Mouse (Mus musculus): ENCODE data around the gene Enox1. TPM values are rescaled to one million over a fixed set of nuclear protein-coding genes. Genes with fewer than 3 reads are reported as not detected.

The Enox1 gene
- total and polyA plus RNA-seq, 3 experiments, result not detected

DNA sequence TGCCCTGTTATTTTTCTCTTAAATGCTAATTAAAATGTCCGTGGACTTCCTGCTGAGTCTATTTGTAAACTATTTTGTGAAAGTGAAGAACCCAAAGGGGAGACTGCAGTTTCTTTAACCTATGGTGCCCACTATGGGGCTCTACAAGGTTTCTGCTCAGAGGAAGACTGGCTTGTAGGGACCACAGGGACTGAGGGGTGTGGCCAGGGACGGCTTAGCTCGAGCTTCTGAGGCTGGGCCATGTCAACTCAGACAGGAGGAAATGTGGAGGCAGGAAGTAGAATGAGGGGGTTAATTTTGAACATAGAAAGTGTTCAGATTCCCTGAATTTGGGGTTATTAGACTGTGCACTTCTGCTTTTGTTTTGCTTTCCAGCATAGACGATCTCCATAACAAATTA is 82.8 kb downstream of the Enox1 start:
- no peak overlapping the region for H3K4me2 ChIP-seq (ENCODE audit: insufficient read depth, low read depth, poor library complexity, severe bottlenecking)
- TF ChIP-seq RCOR1 (conservative IDR thresholded peaks at IDR 0.05; ENCODE audit: low read depth, low read length) (no peak), USF2 (conservative IDR thresholded peaks at IDR 0.05; ENCODE audit: low read depth, low read length) (no peak), TCF12 (IDR thresholded peaks at IDR 0.05; ENCODE audit: low read depth, low read length) (no peak), JUND (conservative IDR thresholded peaks at IDR 0.05; ENCODE audit: low read depth, low read length) (no peak), CTCF (conservative IDR thresholded peaks at IDR 0.05 in 1 of 2, IDR thresholded peaks at IDR 0.05 in 1 of 2; ENCODE audit: low read depth in 2 of 2, low read length in 2 of 2) (no peak), SMC3 (IDR thresholded peaks at IDR 0.05; ENCODE audit: low read depth, low read length) (no peak), MAX (IDR thresholded peaks at IDR 0.05; ENCODE audit: low read length) (no peak), PAX5 (IDR thresholded peaks at IDR 0.05; ENCODE audit: low read length) (no peak), MYC (IDR thresholded peaks at IDR 0.05; ENCODE audit: low read depth, low read length) (no peak), MXI1 (IDR thresholded peaks at IDR 0.05; ENCODE audit: low read depth, low read length) (no peak), ZC3H11A (IDR thresholded peaks at IDR 0.05; ENCODE audit: low read depth, low read length) (no peak)
- H3K79me2 ChIP-seq (replicated peaks; ENCODE audit: control insufficient read depth, extremely low read depth, insufficient read depth, poor library complexity, severe bottlenecking), result no peaks in the 10 kb centered on the region
- in situ Hi-C loops (cut with MboI; ENCODE audit: low pct_ligation_motif_present, low pct_unique_long_range_greater_than_20kb, low sequenced_read_pairs) (no loop called here), dilution Hi-C loops (cut with MboI; ENCODE audit: extremely low pct_ligation_motif_present, extremely low pct_unique_long_range_greater_than_20kb, low sequenced_read_pairs) (no loop called here)
- no peaks in the 10 kb centered on the region for H3K36me3 ChIP-seq (replicated peaks in 1 of 2; ENCODE audit: control insufficient read depth in 1 of 2, insufficient read depth in 1 of 2, low read length in 1 of 2)
- no peaks in the 10 kb centered on the region for H3K27me3 ChIP-seq (replicated peaks)
- H3K27ac ChIP-seq (ENCODE audit: insufficient read depth, low read depth), result no peak overlapping the region
- no peak overlapping the region for H3K4me3 ChIP-seq (replicated peaks in 1 of 3; ENCODE audit: low read depth in 2 of 3, low read length in 2 of 3, poor library complexity in 1 of 3)
- H3K9ac ChIP-seq (ENCODE audit: insufficient read depth, low read depth), result no peak overlapping the region
- no peaks in the 10 kb centered on the region for H3K4me1 ChIP-seq (ENCODE audit: control insufficient read depth in 1 of 2, insufficient read depth in 2 of 2)
- peaks cover 37% of the 10 kb centered on the region for H3K9me3 ChIP-seq (replicated peaks; ENCODE audit: low read length)
- DNase-seq (ENCODE audit: extremely low read depth), result no peak

DNA sequence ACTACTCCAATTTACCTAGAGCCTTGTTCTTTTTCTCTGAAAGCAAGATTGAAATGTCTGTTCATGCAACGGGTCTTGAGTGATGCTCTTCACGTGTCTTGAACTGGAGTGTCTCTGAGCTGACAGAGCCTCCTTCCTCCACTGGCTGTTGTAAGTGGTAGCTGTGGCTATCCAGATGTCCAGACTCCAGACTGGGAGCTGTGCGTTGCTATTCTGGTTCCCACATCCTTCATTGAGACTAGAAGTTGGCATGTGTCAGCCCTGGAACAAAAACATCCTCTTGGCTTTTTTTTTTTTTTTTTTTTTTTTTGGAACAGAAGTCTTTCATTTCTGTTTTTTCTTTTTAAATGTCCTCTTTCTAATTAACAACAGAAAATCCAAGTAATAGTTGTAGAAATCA is 90.4 kb downstream of the Enox1 start:
- H3K36me3 ChIP-seq (replicated peaks in 1 of 2; ENCODE audit: control insufficient read depth in 1 of 2, insufficient read depth in 1 of 2, low read length in 1 of 2), result no peaks in the 10 kb centered on the region
- TF ChIP-seq HCFC1 (IDR thresholded peaks at IDR 0.05; ENCODE audit: low read depth, low read length), result no peak
- TF ChIP-seq USF2 (conservative IDR thresholded peaks at IDR 0.05; ENCODE audit: low read depth, low read length), result no peak
- no peak for TF ChIP-seq POLR2A (IDR thresholded peaks at IDR 0.05; ENCODE audit: low read depth, low read length)
- no peak for TF ChIP-seq MAX (IDR thresholded peaks at IDR 0.05; ENCODE audit: low read length)
- TF ChIP-seq MYC (IDR thresholded peaks at IDR 0.05; ENCODE audit: low read depth, low read length), result no peak
- no peak for TF ChIP-seq NELFE (IDR thresholded peaks at IDR 0.05; ENCODE audit: low read depth, low read length)
- TF ChIP-seq ZNF384 (IDR thresholded peaks at IDR 0.05; ENCODE audit: low read depth, low read length), result no peak
- no peaks in the 10 kb centered on the region for H3K27me3 ChIP-seq (replicated peaks)
- DNase-seq (ENCODE audit: extremely low read depth), result no peak
- H3K27ac ChIP-seq (ENCODE audit: insufficient read depth, low read depth), result no peak overlapping the region
- H3K4me3 ChIP-seq (replicated peaks in 1 of 3; ENCODE audit: low read depth in 2 of 3, low read length in 2 of 3, poor library complexity in 1 of 3), result no peak overlapping the region
- dilution Hi-C loops (cut with MboI; ENCODE audit: extremely low pct_ligation_motif_present, extremely low pct_unique_long_range_greater_than_20kb, low sequenced_read_pairs), result no loop called here
- H3K79me2 ChIP-seq (replicated peaks; ENCODE audit: control insufficient read depth, extremely low read depth, insufficient read depth, poor library complexity, severe bottlenecking), result no peaks in the 10 kb centered on the region
- H3K9me3 ChIP-seq (replicated peaks; ENCODE audit: low read length), result peaks cover 45% of the 10 kb centered on the region
- no peaks in the 10 kb centered on the region for H3K4me1 ChIP-seq (ENCODE audit: control insufficient read depth in 1 of 2, insufficient read depth in 2 of 2)
- no peak overlapping the region for H3K9ac ChIP-seq (ENCODE audit: insufficient read depth, low read depth)
- no peak overlapping the region for H3K4me2 ChIP-seq (ENCODE audit: insufficient read depth, low read depth, poor library complexity, severe bottlenecking)
- in situ Hi-C loops (cut with MboI; ENCODE audit: low pct_ligation_motif_present, low pct_unique_long_range_greater_than_20kb, low sequenced_read_pairs), result no loop called here

DNA sequence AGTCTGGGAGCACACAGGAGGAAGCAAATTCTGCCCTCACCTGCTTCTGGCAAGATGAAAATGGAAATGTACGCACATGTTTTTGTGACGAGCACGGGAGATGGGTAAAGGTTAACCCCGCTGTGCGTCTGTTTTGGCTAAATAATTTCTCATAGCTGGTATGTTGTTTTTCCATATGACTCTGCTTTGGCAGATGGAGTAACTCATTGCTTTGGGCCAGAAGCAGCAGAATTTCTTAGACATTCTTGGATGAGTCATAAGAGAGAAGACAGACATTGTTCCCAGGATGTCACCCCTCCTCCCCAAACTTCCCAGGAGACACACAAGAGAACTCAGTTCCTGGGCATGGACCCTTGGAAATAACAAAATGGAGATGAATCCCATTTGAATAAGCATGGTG is 91.9 kb downstream of the Enox1 start:
- Histone ChIP-seq H3K4me1 (ENCODE audit: control insufficient read depth in 1 of 2, insufficient read depth in 2 of 2) (no peaks in the 10 kb centered on the region), H3K9me3 (replicated peaks; ENCODE audit: low read length) (peaks cover 56% of the 10 kb centered on the region), H3K4me3 (replicated peaks in 1 of 3; ENCODE audit: low read depth in 2 of 3, low read length in 2 of 3, poor library complexity in 1 of 3) (no peak overlapping the region), H3K4me2 (ENCODE audit: insufficient read depth, low read depth, poor library complexity, severe bottlenecking) (no peak overlapping the region), H3K27ac (ENCODE audit: insufficient read depth, low read depth) (no peak overlapping the region), H3K9ac (ENCODE audit: insufficient read depth, low read depth) (no peak overlapping the region), H3K79me2 (replicated peaks; ENCODE audit: control insufficient read depth, extremely low read depth, insufficient read depth, poor library complexity, severe bottlenecking) (no peaks in the 10 kb centered on the region), H3K36me3 (replicated peaks in 1 of 2; ENCODE audit: control insufficient read depth in 1 of 2, insufficient read depth in 1 of 2, low read length in 1 of 2) (no peaks in the 10 kb centered on the region), H3K27me3 (replicated peaks) (no peaks in the 10 kb centered on the region)
- TF ChIP-seq NRF1 (IDR thresholded peaks at IDR 0.05; ENCODE audit: low read depth, low read length) (no peak), USF1 (IDR thresholded peaks at IDR 0.05; ENCODE audit: low read depth, low read length) (no peak), USF2 (conservative IDR thresholded peaks at IDR 0.05; ENCODE audit: low read depth, low read length) (no peak), GABPA (IDR thresholded peaks at IDR 0.05; ENCODE audit: insufficient replicate concordance, low read depth, low read length) (no peak), ELF1 (IDR thresholded peaks at IDR 0.05; ENCODE audit: low read depth, low read length) (no peak), ZC3H11A (IDR thresholded peaks at IDR 0.05; ENCODE audit: low read depth, low read length) (no peak), MAZ (IDR thresholded peaks at IDR 0.05; ENCODE audit: low read depth, low read length) (no peak), ETS1 (conservative IDR thresholded peaks at IDR 0.05; ENCODE audit: low read depth, low read length) (no peak), CHD2 (IDR thresholded peaks at IDR 0.05; ENCODE audit: low read length) (no peak), MAX (IDR thresholded peaks at IDR 0.05; ENCODE audit: low read length) (no peak), POLR2AphosphoS2 (IDR thresholded peaks at IDR 0.05; ENCODE audit: low read depth, low read length) (no peak)
- in situ Hi-C loops (cut with MboI; ENCODE audit: low pct_ligation_motif_present, low pct_unique_long_range_greater_than_20kb, low sequenced_read_pairs) (no loop called here), dilution Hi-C loops (cut with MboI; ENCODE audit: extremely low pct_ligation_motif_present, extremely low pct_unique_long_range_greater_than_20kb, low sequenced_read_pairs) (no loop called here)
- no peak for DNase-seq (ENCODE audit: extremely low read depth)
